Mouse (Mus musculus) forebrain, postnatal 0 days (tissue): ENCODE measurements at regions not wholly inside any gene's neighbourhood (a gene's known extent, or its start where the extent isn't known, plus 50 kb on each side); places are given as distances from the start of the nearest gene placed in this dataset.

Experiments
- ATAC-seq: fragments of 200-750 bp; cut with Nextera tagmentation; 2 replicates; pipeline ENCODE4 v1.8.0; 2017; ENCODE audit warnings: mild to moderate bottlenecking, moderate library complexity
- DNase-seq: peaks from one replicate; pipeline ENCODE4 v3.0.0-alpha.2; 2015
- H3K27ac ChIP-seq: fragments of 300-500 bp; sonication (generic); 2 replicates; pipeline ENCODE4 v1.5.1; 2014; ENCODE audit warnings: low read depth, mild to moderate bottlenecking, antibody characterized with exemption, low read length, moderate library complexity, mixed read lengths
- H3K27me3 ChIP-seq: fragments of 300-500 bp; sonication (generic); 2 replicates; pipeline ENCODE4 v1.6.1; 2014; ENCODE audit warnings: mild to moderate bottlenecking, low read length, mixed read lengths; ENCODE audit not compliant: insufficient read depth
- H3K36me3 ChIP-seq: fragments of 300-500 bp; sonication (generic); 2 replicates; pipeline ENCODE4 v1.6.1; 2014; ENCODE audit warnings: mild to moderate bottlenecking, moderate library complexity; ENCODE audit not compliant: insufficient read depth
- H3K4me1 ChIP-seq: fragments of 300-500 bp; sonication (generic); 2 replicates; pipeline ENCODE4 v1.6.1; 2014; ENCODE audit warnings: antibody characterized with exemption; ENCODE audit not compliant: insufficient read depth
- H3K4me2 ChIP-seq: fragments of 300-500 bp; sonication (generic); 2 replicates; pipeline ENCODE4 v1.6.1; 2014; ENCODE audit warnings: low read depth, mild to moderate bottlenecking, moderate library complexity
- H3K4me3 ChIP-seq: fragments of 300-500 bp; sonication (generic); 2 replicates; pipeline ENCODE4 v1.5.1; 2014; ENCODE audit warnings: low read depth, low read length, mixed read lengths
- H3K9ac ChIP-seq: fragments of 300-500 bp; sonication (generic); 2 replicates; pipeline ENCODE4 v1.6.1; 2014; ENCODE audit warnings: mild to moderate bottlenecking
- H3K9me3 ChIP-seq: fragments of 300-500 bp; sonication (generic); 2 replicates; pipeline ENCODE4 v1.6.1; 2016; ENCODE audit warnings: low read length
- CTCF ChIP-seq: sonication (generic); IDR thresholded peaks from 2 replicates; pipeline ENCODE4 v1.5.1; 2016; ENCODE audit warnings: antibody characterized with exemption, control low read depth, low read depth
- WGBS: fragments of 180-500 bp; shearing (Covaris S2); extraction: QIAGEN DNeasy Blood & Tissue Kit; methylation state at CpG from one replicate; pipeline ENCODE4 v1.1.7; 2014; 5-methylcytosine and 5-hydroxymethylcytosine counted together

DNA sequence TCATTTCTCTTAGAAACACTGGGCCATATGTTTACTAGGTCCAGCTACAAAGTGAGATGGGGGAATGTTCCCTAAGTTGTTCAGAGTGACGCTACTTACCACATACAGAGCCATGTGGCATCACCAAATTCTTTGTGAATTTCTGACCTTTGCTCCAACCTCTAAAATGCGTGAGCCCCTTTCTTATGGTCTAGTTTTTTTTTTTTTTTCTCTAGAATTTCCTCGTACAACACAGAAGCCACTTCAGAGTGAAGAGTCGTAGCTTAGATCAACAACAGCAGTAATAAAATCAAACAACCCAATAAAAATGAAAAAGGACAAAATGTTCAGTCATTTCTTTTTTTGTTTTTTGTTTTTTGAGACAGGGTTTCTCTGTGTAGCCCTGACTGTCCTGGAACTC lies 122.2 kb upstream of the Fggy start:
- Histone ChIP-seq H3K4me2 (no peak overlapping the region), H3K9me3 (no peaks in the 10 kb centered on the region), H3K27me3 (no peaks in the 10 kb centered on the region), H3K36me3 (no peaks in the 10 kb centered on the region), H3K27ac (no peak overlapping the region), H3K9ac (no peak overlapping the region), H3K4me3 (no peak overlapping the region), H3K4me1 (no peaks in the 10 kb centered on the region)
- DNase-seq (no peak), ATAC-seq (no peak)
- TF ChIP-seq CTCF = no peak
- WGBS = 68% methylated on average over 4 of the region's 4 CpGs

DNA sequence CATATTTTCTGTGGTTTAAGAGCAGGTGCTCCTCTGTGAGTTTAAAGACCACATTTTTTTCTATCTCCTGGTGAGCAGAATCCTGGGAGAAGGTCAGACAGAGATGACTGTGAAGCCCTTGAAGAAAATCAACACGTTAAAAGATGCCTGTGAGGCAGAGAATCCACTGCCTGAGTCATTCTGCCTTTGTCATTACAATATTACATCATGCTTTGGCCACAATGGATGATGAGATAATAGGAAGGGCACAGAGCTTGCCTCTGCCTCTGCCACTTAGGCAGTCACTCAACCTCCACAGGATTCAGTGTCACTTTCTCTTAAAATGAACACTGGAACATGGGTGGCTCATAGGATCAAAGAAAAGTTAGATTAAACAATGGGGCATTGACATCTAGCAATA lies 117.5 kb upstream of the Fggy start:
- no peak for ATAC-seq
- Histone ChIP-seq H3K27me3 (no peaks in the 10 kb centered on the region), H3K27ac (no peak overlapping the region), H3K4me3 (no peak overlapping the region), H3K4me2 (no peak overlapping the region), H3K4me1 (no peaks in the 10 kb centered on the region), H3K9me3 (no peaks in the 10 kb centered on the region), H3K9ac (no peak overlapping the region), H3K36me3 (no peaks in the 10 kb centered on the region)
- DNase-seq = no peak
- no peak for TF ChIP-seq CTCF
- WGBS = 14% methylated on average over 1 of the region's 1 CpGs

DNA sequence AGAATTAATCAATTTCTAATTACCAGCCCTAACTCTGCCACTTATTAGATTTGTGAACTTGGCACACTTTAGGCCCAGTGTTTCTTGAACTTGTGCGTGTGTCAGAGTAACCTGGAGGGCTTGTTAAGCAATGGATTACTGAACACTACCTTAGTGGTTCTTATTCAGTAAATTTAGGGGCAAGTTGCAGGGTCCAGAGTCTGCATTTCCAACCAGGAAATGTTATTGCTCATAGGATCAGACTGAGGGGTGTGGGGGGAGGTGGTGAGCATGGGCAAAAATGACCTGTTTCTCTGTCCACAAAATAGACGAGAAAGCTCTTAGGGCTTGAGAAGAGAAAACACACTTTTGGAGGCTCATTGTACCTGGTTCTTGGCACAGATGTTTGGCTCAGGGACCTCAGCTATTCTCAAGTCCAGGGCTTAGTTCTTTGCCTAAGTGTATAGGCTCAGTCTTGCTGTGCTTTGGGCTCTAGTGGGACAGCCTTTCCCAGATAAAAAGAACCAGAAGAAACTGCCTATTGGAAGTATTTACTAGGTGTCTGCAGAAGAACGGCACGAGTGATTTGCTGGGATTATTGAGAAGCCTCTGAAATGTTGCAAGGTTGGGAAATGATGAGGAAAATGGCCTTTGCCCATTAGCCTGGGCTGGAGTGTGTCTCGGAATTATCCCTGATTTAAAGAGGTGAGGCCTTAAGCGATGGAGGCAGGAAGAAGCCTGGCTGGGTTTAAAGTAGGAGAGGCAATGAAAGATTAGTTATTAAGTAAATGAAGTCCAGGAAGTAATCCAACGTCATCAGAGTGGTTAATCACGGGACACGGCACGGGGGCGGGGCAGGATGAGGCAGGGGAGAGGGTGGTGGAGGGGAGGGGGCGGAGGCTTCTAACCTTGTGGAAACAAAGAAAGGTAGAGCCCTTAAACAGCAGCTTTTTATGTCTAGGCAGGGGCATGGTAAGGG lies 113.2 kb upstream of the Fggy start:
- H3K9me3 ChIP-seq = no peaks in the 10 kb centered on the region
- ATAC-seq = no peak
- WGBS = 50% methylated on average over 12 of the region's 12 CpGs

DNA sequence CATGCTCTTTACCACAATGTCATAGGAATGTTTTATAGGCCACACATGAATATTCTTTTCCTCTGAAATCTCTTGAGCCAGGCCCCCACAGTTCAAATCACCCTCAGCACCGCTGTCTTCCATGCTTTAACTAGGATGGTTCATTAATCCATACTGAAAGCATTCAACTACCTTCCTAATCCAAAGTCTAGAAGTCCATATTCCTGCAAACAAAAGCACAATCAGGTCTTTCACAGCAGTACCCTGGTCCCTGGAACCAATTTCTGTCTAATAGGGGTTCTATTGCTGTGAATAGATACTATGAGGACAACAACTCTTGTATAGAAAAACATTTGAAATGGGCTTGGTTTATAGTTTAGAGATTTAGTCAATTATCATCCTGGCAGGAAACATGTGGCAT lies 107.0 kb upstream of the Fggy start:
- Histone ChIP-seq H3K27ac (no peak overlapping the region), H3K4me1 (no peaks in the 10 kb centered on the region), H3K9me3 (no peaks in the 10 kb centered on the region), H3K4me2 (no peak overlapping the region), H3K27me3 (no peaks in the 10 kb centered on the region), H3K36me3 (no peaks in the 10 kb centered on the region), H3K4me3 (no peak overlapping the region), H3K9ac (no peak overlapping the region)
- DNase-seq = no peak
- 44% methylated on average over 1 of the region's 1 CpGs for WGBS
- TF ChIP-seq CTCF = no peak
- ATAC-seq = no peak

More for the DNA sequence above, 113.2 kb upstream of the Fggy start:
- DNase-seq = no peak
- no peak overlapping the region for H3K4me2 ChIP-seq
- no peaks in the 10 kb centered on the region for H3K36me3 ChIP-seq
- TF ChIP-seq CTCF = no peak
- no peaks in the 10 kb centered on the region for H3K4me1 ChIP-seq
- H3K27ac ChIP-seq = no peak overlapping the region
- no peaks in the 10 kb centered on the region for H3K27me3 ChIP-seq
- no peak overlapping the region for H3K4me3 ChIP-seq
- H3K9ac ChIP-seq = no peak overlapping the region

DNA sequence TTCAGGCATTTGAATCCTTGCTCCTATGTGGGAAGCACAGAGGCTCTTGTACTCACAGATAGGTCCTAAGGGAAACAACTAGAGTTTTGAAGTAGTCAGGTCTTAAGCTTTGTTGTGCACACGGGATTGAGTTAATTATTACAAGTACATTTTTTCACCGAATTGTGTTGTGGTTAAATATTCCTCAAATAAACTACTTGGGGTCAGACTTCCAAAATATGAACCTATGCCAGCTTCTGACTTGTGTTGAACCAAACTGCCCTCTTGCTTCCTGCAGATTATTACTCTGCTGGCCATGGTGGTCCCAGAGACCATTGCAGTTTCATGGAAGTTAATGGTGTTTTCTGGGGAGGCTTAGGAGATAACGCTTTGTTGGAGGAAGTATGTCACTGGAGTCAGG lies 105.5 kb upstream of the Fggy start:
- Histone ChIP-seq H3K27ac (no peak overlapping the region), H3K9me3 (no peaks in the 10 kb centered on the region), H3K9ac (no peak overlapping the region), H3K4me1 (no peaks in the 10 kb centered on the region), H3K36me3 (no peaks in the 10 kb centered on the region), H3K4me2 (no peak overlapping the region), H3K4me3 (no peak overlapping the region), H3K27me3 (no peaks in the 10 kb centered on the region)
- DNase-seq (no peak), ATAC-seq (no peak)
- WGBS = 91% methylated on average over 3 of the region's 3 CpGs
- TF ChIP-seq CTCF = no peak

DNA sequence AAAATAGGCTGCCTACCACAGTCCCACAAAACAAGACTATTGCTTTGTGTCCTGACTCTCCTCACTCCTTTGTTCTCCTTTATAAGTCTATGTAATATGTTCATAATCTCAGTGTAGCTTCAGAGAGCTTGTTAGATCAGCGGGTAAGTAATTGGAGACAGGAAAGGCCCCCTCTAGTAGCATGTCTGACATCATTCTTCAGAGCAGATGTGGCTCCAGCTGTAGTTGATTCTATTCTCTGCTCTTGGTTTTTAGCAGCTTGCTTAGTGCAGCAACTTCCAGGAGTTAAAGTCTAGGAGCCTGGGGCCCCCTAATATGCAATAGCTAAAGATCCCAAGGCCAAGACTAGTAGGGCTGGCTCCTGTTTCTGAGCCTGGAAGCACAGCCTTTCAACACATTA lies 101.0 kb upstream of the Fggy start:
- no peak overlapping the region for H3K4me3 ChIP-seq
- no peaks in the 10 kb centered on the region for H3K27me3 ChIP-seq
- H3K9ac ChIP-seq = no peak overlapping the region
- WGBS = 60% methylated on average over 1 of the region's 1 CpGs
- no peaks in the 10 kb centered on the region for H3K9me3 ChIP-seq
- no peak overlapping the region for H3K4me2 ChIP-seq
- DNase-seq (no peak), ATAC-seq (no peak)
- H3K36me3 ChIP-seq = no peaks in the 10 kb centered on the region
- H3K27ac ChIP-seq = no peak overlapping the region
- H3K4me1 ChIP-seq = no peaks in the 10 kb centered on the region
- no peak for TF ChIP-seq CTCF

DNA sequence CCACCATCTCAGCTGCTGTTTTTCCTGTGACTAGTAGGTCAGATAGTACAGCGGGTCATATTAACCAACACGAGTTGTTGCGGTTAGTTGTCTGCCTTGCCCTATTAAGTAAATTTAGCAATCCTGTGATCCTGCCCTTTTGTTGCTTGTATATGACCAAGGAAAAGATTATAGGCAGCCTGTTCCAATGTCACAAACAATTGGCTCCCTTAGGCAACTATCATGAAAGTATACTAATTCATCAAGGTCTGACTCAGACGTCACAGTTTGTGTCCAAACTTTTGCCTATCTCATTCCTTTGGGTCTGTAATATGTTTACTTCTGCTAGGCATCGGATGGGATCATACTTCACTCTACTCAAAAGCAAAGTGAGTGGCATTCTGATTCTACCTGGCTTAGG lies 100.4 kb upstream of the Fggy start:
- WGBS = 86% methylated on average over 5 of the region's 5 CpGs
- no peak overlapping the region for H3K4me2 ChIP-seq
- no peaks in the 10 kb centered on the region for H3K27me3 ChIP-seq
- H3K36me3 ChIP-seq = no peaks in the 10 kb centered on the region
- H3K4me3 ChIP-seq = no peak overlapping the region
- no peaks in the 10 kb centered on the region for H3K9me3 ChIP-seq
- DNase-seq = no peak
- no peak overlapping the region for H3K27ac ChIP-seq
- no peak for TF ChIP-seq CTCF
- no peaks in the 10 kb centered on the region for H3K4me1 ChIP-seq
- H3K9ac ChIP-seq = no peak overlapping the region
- no peak for ATAC-seq
